Mouse (Mus musculus) heart, embryonic 14.5 days (tissue): ENCODE results near the gene Plscr2. TPM values are rescaled to one million over a fixed set of nuclear protein-coding genes. Genes with fewer than 3 reads are reported as not detected.

ENCODE experiments used
- ATAC-seq: fragments of 200-750 bp; cut with Nextera tagmentation; 2 replicates; pipeline ENCODE4 v1.8.0; 2017; ENCODE audit warnings: low read depth, moderate TSS enrichment; ENCODE audit not compliant: insufficient number of reproducible peaks, insufficient read depth, low FRiP score
- H3K27ac ChIP-seq, 2 experiments: fragments of 200-500 bp in 1 of 2; fragments of 300-500 bp in 1 of 2; sonication (generic) in 1 of 2; replicated peaks in 1 of 2; 2 replicates each; pipeline ENCODE4 v1.5.1; 2012 to 2014; ENCODE audit warnings: low read depth in 2 of 2, low read length in 2 of 2, control low read depth in 1 of 2, mild to moderate bottlenecking in 1 of 2, mixed read lengths in 1 of 2; ENCODE audit not compliant: control insufficient read depth in 1 of 2, insufficient read depth in 1 of 2
- H3K27me3 ChIP-seq: fragments of 300-500 bp; sonication (generic); 2 replicates; pipeline ENCODE4 v1.6.1; 2014; ENCODE audit warnings: mild to moderate bottlenecking, low read length, control low read depth; ENCODE audit not compliant: control insufficient read depth, insufficient read depth
- H3K36me3 ChIP-seq: fragments of 300-500 bp; sonication (generic); 2 replicates; pipeline ENCODE4 v1.6.1; 2014; ENCODE audit warnings: mild to moderate bottlenecking, control low read depth, low read length, mixed read lengths; ENCODE audit not compliant: control insufficient read depth, insufficient read depth
- H3K4me1 ChIP-seq, 2 experiments: fragments of 200-500 bp in 1 of 2; fragments of 300-500 bp in 1 of 2; sonication (generic) in 1 of 2; 2 replicates each; pipeline ENCODE4 v1.6.1; 2012 to 2014; ENCODE audit warnings: low read length in 2 of 2, control low read depth in 1 of 2, mixed read lengths in 1 of 2; ENCODE audit not compliant: control insufficient read depth in 2 of 2, insufficient read depth in 2 of 2
- H3K4me2 ChIP-seq: fragments of 300-500 bp; sonication (generic); 2 replicates; pipeline ENCODE4 v1.6.1; 2014; ENCODE audit warnings: mild to moderate bottlenecking, low read length
- H3K4me3 ChIP-seq, 2 experiments: fragments of 200-500 bp in 1 of 2; fragments of 300-500 bp in 1 of 2; sonication (generic) in 1 of 2; 2 replicates each; pipeline ENCODE4 v1.5.1; 2012 to 2014; ENCODE audit warnings: low read length in 2 of 2, mild to moderate bottlenecking in 2 of 2, control low read depth in 1 of 2, low read depth in 1 of 2, moderate library complexity in 1 of 2; ENCODE audit not compliant: control insufficient read depth in 1 of 2, insufficient read depth in 1 of 2
- H3K9ac ChIP-seq: fragments of 300-500 bp; sonication (generic); 2 replicates; pipeline ENCODE4 v1.6.1; 2014; ENCODE audit warnings: mild to moderate bottlenecking, low read length
- H3K9me3 ChIP-seq: fragments of 300-500 bp; sonication (generic); 2 replicates; pipeline ENCODE4 v1.6.1; 2016; ENCODE audit warnings: low read length, control low read depth; ENCODE audit not compliant: control insufficient read depth
- WGBS: fragments of 180-500 bp; shearing (Covaris S2); extraction: QIAGEN DNeasy Blood & Tissue Kit; methylation state at CpG from one replicate; pipeline ENCODE4 v1.1.7; 2014; 5-methylcytosine and 5-hydroxymethylcytosine counted together
- polyA plus RNA-seq: library from polyadenylated mRNA; unstranded; fragments of >200 nt; fragmentation: Nextera tagmentation; extraction: Ambion mirVana; gene quantifications from 2 replicates; pipeline ENCODE4 v1.2.1, GENCODE M21; 2014

Plscr2 gene
- polyA plus RNA-seq, 1 experiment from 2014 or later: 9.1 TPM

- ATAC-seq: no peak
- Histone ChIP-seq H3K9me3 (no peaks in the 10 kb centered on the region), H3K4me3 (no peak overlapping the region), H3K4me2 (no peak overlapping the region), H3K36me3 (peaks cover 71% of the 10 kb centered on the region), H3K27me3 (no peaks in the 10 kb centered on the region), H3K27ac (no peak overlapping the region), H3K4me1 (0 out of 4 replicates have a peak, but pooled peaks cover 0 to 9% of the 10 kb centered on the region in 2 experiments), H3K9ac (no peak overlapping the region)
- 65% methylated on average over 1 of the region's 1 CpGs for WGBS
Measured at GRCm38 (mm10) chr9:92267732-92268131, 7.7 kb upstream of the Plscr2 start.

- Histone ChIP-seq H3K36me3 (peaks cover 55% of the 10 kb centered on the region), H3K4me3 (no peak overlapping the region), H3K4me1 (peaks cover 5 to 17% of the 10 kb centered on the region in 2 experiments), H3K27me3 (no peaks in the 10 kb centered on the region), H3K9me3 (no peaks in the 10 kb centered on the region), H3K4me2 (no peak overlapping the region), H3K27ac (no peak overlapping the region), H3K9ac (no peak overlapping the region)
- WGBS: 84% methylated on average over 5 of the region's 5 CpGs
- no peak for ATAC-seq
Measured at GRCm38 (mm10) chr9:92269829-92270404, 5.5 kb upstream of the Plscr2 start.

DNA sequence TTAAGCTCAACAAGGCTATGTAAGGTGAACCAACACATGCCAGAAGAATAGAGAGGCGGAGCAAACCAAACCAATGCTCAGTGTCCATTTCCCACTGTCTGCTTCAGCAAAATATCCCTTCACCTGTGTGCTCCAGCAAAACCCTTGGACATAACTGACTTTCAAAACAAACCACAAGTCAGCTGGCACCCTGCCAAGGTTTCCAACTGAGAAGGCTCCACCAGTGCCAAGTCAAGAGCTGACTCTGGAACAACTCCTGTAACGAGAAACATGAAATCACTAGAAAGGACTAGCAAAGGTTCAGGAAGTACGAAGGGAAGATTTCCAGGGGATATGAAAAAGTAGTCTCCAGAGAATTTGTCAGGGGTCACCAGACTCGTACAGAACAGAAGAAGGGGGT lies 4.5 kb upstream of the Plscr2 start:
- Histone ChIP-seq H3K9ac (no peak overlapping the region), H3K4me3 (no peak overlapping the region), H3K9me3 (no peaks in the 10 kb centered on the region), H3K36me3 (peaks cover 49% of the 10 kb centered on the region), H3K27me3 (no peaks in the 10 kb centered on the region), H3K27ac (peak overlapping the region in 1 of 2 experiments; percentile 53; a peak in 2 of 4 replicates), H3K4me1 (peaks cover 11 to 21% of the 10 kb centered on the region in 2 experiments), H3K4me2 (no peak overlapping the region)
- WGBS: 30% methylated on average over 4 of the region's 4 CpGs
- peak; percentile 42 for ATAC-seq

DNA sequence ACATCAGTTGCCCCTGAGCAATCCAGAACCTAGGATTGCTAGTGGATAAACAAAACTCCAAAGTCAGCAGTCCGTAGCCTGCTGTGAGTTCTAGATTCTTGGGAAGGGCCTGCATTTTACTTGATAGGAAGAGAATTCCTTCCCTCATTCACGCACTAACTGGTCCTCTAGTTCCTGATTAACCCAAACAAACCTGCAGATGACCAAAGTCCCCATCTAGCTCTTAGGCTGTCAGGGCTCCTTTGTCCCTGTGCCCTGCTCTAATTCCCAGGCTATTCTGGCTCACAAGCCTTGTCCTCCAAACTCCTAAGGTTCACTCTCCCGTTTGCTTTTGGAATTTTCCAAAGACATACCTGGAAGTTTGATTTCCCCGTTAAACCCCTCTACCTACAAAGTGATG lies 2.8 kb upstream of the Plscr2 start:
- Histone ChIP-seq H3K4me3 (no peak overlapping the region), H3K9ac (no peak overlapping the region), H3K27me3 (no peaks in the 10 kb centered on the region), H3K4me2 (no peak overlapping the region), H3K27ac (no peak overlapping the region), H3K36me3 (peaks cover 32% of the 10 kb centered on the region), H3K4me1 (peaks cover 12 to 32% of the 10 kb centered on the region in 2 experiments), H3K9me3 (no peaks in the 10 kb centered on the region)
- no peak for ATAC-seq
- 84% methylated on average over 4 of the region's 4 CpGs for WGBS

DNA sequence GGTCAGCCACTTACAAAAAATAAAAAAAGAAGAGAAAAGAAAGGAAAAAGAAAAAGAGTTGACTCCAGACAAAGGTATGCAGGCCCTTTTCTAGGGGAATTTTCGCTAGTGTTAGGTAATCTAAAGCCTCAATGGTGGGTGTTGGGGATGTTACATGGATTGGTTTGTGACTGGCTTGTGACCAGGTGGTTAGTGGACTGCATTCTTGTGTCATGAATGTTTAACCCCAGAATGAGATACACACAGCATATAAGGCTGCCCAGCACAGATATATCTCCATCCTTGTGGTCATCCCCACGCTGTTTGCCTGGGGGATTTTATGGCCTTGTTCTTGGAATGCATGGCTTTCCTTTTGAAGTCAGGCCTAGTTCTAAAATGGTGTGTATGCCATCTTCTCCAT lies 2.1 kb upstream of the Plscr2 start:
- no peak overlapping the region for H3K9ac ChIP-seq
- 91% methylated on average over 2 of the region's 2 CpGs for WGBS
- H3K27ac ChIP-seq: no peak overlapping the region
- H3K4me3 ChIP-seq: no peak overlapping the region
- peaks cover 12 to 32% of the 10 kb centered on the region in 2 experiments for H3K4me1 ChIP-seq
- H3K4me2 ChIP-seq: no peak overlapping the region
- peaks cover 26% of the 10 kb centered on the region for H3K36me3 ChIP-seq
- ATAC-seq: no peak
- H3K9me3 ChIP-seq: no peaks in the 10 kb centered on the region
- H3K27me3 ChIP-seq: no peaks in the 10 kb centered on the region

GRCm38 (mm10) chr9:92273956-92274762 lies 1.2 kb upstream of the Plscr2 start:
- H3K36me3 ChIP-seq: peaks cover 17% of the 10 kb centered on the region
- 0 out of 4 replicates have a peak overlapping the region, but pooled peaks of 1 of the 2 experiments have one; percentile 15 for H3K27ac ChIP-seq
- H3K4me2 ChIP-seq: no peak overlapping the region
- no peak for ATAC-seq
- H3K4me1 ChIP-seq: peaks cover 12 to 32% of the 10 kb centered on the region in 2 experiments
- no peak overlapping the region for H3K9ac ChIP-seq
- H3K27me3 ChIP-seq: no peaks in the 10 kb centered on the region
- no peaks in the 10 kb centered on the region for H3K9me3 ChIP-seq
- 51% methylated on average over 6 of the region's 6 CpGs for WGBS
- H3K4me3 ChIP-seq: no peak overlapping the region

- Histone ChIP-seq H3K36me3 (0 out of 2 replicates have a peak, but pooled peaks cover 4% of the 10 kb centered on the region), H3K27me3 (no peaks in the 10 kb centered on the region), H3K9me3 (no peaks in the 10 kb centered on the region), H3K9ac (peak overlapping the region; percentile 56), H3K4me2 (peak overlapping the region; percentile 58), H3K27ac (peak overlapping the region in 1 of 2 experiments; percentile 91; a peak in 3 of 4 replicates), H3K4me1 (peaks cover 12 to 27% of the 10 kb centered on the region in 2 experiments), H3K4me3 (peak overlapping the region; percentile 17 to 34; a peak in 3 of 4 replicates)
- ATAC-seq: no peak
- 34% methylated on average over 7 of the region's 7 CpGs for WGBS
Measured at GRCm38 (mm10) chr9:92276360-92276759, 958 bp downstream of the Plscr2 start.
